Mouse (Mus musculus) CD4-positive, CD25-positive, alpha-beta regulatory T cell, adult 4 months (primary cell): ENCODE data around the gene Smim26. TPM values are rescaled to one million over a fixed set of nuclear protein-coding genes. Genes with fewer than 3 reads are reported as not detected.
"Not testable (repeated sequence)": the region's sequence is repeated elsewhere in the genome, so short reads cannot be mapped to it uniquely, and the experiment has no call there.

Experiments used
- ATAC-seq: one replicate; pipeline ENCODE4 v1.8.0; 2017
- polyA plus RNA-seq, 2 experiments: library from polyadenylated mRNA; unstranded; fragments of 100-300 nt; shearing (Covaris generic); gene quantifications; one replicate each; pipeline ENCODE4 v1.2.1; 2017

Smim26 gene
- polyA plus RNA-seq = 10 to 100 TPM; 18.1 to 28.9 TPM

DNA sequence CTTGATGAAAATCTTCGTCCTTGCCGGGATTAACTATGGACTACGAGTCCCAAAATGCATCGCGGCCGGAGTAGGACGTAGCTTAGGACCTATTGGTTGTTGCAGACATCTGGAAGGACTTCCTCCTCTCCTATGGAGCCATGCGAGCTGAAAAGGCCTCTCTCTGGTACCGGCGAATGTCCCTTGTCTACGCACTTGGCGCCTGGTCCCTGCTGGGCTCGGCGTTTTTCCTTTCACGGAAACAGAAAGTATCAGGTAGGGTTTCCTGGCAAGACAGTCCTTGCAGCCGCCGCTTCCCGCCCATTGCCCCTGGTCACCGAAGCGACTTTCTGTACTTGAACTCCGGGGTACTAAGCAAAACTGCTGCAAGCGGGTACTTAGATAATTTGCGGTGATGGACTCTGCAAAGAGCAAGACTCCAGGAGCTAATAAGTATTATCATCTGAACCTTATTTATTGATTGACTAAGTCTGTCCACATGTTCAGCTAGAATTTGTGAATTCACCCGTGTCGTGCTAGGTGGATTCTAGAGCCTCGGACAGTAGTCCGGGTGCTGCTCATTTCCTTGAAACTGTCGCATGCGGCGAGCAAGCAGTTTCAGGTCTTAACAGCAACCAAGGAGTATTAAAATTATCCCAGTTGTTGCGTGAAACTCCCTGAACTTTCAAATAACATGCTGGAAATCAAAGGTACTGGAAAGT, at the start of gene Smim26:
Smim26 (plus strand) TSS at position 104 of the 701 bp plus-strand sequence.
- peak; percentile 100 for ATAC-seq

DNA sequence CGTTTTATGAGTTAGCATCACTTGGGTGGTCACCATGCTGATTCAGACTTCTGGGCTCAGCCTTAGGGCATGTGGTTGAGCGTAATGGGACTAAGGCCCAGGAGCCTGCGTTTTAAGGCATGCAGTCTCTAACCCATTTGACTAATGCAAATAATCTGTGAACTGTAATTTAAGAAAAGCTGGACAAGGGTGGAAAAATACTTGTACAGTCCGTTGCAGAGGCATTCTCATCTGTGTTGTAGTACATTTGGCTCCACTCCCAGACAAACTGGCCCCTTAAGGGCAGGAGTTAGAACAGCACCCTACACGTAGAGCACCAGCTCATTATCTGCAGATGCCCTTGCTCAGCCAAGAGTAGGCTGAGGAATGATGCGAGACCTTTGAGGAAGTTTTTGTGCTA, 49.2 kb upstream of the Smim26 start:
- no peak for ATAC-seq

DNA sequence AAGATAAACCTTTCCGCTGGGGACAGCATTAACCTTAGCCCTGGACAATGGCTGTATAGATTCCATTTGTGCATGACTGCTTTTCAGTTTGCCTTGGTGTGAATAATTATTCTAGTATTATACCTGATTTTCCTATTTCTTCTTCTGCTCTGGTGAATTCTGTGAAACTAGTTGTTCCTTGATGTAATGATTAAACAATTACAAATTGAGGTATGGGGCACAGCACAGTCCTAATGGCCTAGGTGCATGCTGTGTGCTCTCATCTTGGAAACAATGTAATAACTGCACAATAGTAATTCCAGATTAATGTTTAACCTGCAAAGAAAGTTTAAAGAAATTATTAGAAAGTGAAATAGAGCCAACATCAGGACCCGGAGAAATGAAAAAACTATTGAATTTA, 48.8 kb upstream of the Smim26 start:
- no peak for ATAC-seq

DNA sequence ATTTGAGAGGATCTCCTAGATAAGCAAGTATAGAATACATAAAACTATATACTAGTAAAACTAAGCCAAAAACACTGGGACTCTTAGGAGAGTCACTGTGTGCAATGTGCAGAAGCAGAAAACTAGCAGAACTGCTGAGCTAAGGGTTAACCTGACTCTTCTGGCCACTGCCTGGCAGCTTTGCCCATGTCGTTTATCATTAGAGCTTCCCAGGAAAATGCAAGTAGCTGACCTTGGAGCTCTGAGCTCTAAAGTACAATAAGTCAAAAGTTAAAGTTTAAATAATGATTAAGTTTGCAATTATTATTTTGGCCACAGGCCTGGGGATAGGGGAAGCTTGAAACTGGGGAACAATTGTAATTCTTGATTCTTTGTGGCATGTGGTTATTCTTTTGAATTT, 48.4 kb upstream of the Smim26 start:
- ATAC-seq = no peak

DNA sequence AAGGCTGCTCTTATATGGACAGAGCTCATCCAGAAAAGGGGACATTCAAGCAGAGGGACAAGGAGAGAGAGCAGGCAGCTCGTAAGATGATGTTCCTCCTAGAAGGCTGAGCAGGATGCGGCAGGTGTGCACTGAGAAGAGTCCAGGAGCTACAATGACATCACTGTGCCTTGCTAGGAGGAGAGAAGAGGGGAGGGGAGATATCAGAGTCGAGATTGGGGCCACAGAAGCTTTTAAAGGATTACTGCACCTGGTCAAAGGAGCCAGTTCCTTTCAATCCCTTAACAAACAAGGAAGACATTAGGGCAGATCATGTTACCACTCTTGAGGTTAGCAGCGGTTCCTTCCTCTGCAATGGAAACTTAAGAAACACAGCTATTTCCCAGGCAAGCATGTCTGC, 46.3 kb upstream of the Smim26 start:
- no peak for ATAC-seq

DNA sequence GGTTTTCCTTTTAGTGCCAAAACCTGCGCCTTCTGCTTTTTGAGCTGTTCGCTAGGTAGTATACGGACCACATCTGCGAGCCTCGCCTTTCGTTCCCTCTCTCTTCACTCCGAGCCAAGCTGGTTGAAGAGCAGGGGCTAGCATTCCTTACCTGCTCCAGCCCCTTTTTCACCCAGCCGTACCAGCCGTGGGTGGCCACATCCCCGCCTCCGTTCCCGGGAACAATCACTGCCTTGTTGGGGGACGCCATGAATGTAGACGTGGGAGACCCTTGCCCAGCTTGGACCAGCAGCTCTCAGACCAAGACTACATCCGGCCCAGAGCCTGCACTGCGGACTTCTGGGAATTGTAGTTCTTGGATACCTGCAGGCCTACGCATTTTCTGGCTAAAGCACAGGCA, 43.3 kb upstream of the Smim26 start, which contains the start of gene Rbbp9:
Rbbp9 (minus strand) TSS at position 341 of the 400 bp plus-strand sequence.
- ATAC-seq = peak; percentile 89

DNA sequence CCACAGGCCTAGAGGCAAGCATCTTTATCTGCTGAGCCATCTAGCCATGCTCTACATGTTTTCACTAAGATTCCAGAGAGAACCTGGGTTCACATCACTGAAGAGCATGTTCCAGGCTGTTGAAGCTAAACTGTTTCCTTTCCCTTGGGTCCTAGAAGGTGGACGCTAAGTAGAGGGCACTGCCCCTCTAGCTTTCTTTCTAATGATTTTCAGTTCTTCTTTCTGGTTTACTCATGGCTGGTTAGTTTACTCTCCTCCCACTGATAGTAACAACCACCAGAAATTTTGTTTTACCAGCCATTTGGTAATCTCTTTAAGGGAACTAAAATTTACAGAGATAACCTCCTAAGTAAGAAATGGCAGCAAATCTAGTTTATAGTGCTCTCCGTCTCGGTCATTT, 39.9 kb upstream of the Smim26 start:
- ATAC-seq = no peak

DNA sequence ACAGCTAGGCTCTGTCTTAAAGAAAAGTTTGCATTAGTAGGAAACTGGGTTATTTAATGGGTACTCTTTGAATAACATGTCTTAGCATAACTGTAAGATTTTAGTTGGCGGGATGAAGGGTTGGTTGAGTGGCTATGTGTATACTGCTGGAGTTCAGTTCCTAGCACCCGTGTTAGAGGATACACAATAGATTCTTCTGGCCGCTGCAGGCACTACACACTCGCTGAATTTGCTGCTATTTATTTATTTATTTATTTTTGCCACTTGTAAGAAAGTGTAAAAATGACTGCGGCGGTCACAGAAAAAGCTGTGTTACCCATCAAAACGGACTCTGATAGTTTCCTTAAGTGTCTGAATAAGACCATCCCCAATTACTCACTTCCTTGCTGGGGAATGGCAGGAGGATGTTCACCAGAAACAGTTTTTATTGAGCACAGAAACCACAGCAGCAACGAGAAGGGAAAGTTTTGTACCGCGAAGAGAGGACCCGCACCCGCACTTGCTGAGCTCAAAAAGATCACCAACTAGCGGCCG, 38.5 kb upstream of the Smim26 start:
- ATAC-seq = peak; percentile 24

DNA sequence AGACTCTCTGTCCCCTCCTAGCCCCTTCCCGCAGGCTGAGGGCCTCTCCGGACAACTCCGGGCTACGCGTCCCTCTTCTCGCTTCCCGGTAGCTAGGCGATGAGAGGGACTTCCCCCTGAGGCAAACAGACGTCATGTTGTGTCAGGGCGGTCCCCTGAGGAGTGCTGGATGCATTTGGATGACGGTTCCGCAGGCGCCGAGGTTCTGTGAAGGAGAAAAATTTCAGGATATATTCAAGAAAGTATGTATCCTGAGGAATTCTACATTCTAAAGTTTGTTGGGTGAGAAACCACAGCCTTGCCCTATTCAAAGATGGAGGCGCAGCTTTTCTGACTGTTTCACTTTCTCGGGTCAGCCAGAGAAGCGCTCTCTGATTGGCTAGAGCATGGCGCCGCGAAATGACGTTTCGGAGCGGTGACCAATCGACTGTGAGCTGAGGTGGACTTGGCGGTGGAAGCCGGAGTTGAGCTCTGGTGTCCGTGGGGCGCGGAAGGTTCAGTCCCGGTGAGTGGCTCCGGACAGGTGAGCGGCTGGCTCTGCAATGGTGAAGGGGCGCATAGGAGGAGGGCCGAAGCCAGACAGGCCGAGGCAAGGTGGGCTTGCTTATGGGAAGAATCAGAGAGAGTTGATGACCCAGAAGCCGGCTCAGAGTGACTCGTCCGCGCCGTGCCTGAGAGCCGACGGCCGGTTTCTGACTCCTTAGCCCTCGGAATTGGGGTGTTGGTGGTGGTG, 37.9 kb upstream of the Smim26 start, which contains the start of gene Sec23b:
Sec23b (plus strand) TSS at position 410 of the 733 bp plus-strand sequence.
- peak; percentile 95 for ATAC-seq

DNA sequence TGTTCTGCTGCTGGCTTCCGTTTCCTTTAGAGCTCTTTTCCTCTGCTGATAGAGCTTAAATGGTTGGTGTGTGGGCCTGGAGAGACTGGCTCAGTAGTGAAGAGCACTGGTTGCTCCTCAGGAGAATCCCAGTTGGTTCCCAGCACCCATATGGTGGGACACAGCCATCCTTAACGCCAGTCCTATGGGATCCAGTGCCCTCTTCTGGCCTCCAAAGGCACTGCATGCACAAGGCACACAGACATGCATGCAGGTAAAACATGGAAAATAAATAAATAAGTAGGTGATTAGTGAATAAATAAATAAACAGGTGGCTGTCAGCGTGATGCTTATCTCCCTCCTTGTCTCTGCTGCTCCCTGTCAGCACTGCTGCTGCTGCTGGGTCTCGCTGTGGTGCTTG, 5.1 kb upstream of the Smim26 start:
- ATAC-seq = no peak

DNA sequence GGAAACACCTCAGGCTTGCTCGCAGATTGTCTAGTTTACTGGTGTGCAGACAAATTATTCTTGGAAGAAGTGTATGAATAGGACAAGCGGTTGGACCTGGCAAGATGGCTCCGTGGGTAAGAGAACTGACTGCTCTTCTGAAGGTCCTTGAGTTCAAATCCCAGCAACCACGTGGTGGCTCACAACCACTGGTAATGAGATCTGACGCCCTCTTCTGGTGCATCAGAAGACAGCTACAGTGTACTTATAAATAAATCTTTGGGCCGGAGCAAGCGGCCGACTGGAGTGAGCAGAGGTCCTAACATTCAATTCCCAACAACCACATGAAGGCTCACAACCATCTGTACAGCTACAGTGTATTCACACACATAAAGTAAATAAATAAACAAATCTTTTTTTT, 818 bp upstream of the Smim26 start:
- not testable (repeated sequence) for ATAC-seq

DNA sequence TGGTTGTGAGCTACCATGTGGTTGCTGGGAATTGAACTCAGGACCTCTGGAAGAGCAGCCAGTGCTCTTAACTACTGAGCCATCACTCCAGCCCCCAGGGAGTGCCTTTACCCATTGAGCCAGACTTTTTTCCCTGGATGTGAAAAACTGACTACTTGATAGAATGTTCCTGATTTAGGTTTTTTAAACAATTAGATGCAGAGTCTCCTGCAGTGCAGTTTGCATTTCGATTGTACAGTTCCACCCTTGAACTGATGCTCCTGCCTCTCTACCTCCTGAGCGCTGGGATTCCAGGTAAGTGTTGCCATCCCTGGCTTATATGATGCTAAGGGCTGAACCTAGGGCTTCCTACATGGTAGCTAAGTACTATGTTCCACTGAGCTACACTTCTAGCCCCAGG, 4.2 kb downstream of the Smim26 start:
- ATAC-seq = no peak

DNA sequence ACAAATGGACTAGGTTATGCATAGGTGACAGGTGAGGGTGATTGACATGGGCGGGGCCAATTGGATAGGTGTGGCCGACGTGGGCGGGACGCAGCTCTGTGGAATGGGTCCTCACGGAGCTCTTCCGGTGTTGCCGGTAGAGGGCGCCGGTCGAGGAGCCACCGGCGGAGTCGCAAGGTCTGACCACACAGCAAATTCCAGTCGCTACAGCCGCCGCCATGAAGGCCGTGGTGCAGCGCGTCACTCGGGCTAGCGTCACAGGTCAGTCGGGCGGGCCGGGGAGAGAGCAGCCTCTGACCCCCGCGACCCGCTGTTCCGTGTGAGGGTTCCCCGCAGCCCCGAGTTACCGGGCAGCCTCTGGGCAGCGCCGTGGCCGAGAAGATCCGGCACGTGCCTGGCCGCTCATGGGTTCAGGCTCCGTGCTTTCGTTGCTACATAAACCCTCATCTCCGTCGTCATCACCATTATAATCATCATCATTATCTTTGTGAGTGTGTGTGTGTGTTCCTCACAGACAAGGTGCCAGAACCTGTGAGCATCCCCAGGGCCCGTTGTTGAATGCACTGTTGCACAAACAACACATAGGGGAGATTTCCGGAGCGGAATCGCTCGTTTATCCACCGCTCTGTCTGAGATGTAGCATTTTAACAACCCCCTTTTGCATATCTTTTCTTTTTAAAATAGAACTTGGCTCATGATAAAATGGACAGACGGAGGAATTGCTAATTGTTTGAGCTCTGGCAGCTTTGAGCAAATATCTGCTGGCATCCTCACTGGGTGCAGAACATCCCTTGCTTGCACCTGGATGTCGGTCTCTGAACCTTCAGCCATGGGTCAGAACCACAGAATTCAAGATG, 6.2 kb downstream of the Smim26 start, which contains the start of gene Dtd1:
Dtd1 (plus strand) TSS at position 67 of the 857 bp plus-strand sequence.
- peak; percentile 90 for ATAC-seq

DNA sequence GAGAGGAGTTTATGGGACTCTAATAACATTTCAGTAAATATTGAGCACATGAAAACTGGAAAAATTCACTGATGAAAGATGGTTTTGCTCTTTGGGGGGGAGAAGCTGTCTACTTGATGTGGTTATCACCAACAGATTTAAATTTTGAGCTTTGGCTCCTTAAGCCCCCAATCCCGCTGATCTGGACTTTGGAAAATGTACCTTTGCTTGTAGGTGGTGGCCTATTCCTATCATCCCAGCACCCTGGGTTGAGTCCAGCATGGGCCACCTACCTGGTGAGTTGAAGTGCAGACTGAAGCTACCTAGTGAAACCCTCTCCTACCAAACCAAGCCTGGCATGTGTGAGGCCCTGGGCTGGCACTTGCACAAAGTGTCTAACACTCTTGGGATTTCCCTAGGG, 7.7 kb downstream of the Smim26 start:
- ATAC-seq = no peak

DNA sequence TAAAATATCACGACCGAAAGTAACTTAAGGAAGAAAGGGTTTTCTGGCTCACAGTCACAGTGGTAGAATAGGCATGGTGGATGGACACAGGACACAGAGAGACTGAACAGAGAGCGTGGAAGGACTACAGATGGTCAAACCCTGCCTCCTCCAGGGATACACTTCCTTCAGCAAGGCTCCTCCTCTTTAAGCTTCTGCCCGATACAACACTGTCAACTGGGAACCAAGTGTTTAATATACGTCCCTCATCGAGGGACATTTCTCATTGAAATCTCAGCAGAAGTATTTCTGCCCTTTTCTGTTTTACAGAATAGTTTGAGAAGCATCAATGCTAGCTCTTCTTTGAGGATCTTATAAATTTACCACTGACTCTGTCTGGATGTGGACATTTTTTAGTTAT, 20.1 kb downstream of the Smim26 start:
- no peak for ATAC-seq

DNA sequence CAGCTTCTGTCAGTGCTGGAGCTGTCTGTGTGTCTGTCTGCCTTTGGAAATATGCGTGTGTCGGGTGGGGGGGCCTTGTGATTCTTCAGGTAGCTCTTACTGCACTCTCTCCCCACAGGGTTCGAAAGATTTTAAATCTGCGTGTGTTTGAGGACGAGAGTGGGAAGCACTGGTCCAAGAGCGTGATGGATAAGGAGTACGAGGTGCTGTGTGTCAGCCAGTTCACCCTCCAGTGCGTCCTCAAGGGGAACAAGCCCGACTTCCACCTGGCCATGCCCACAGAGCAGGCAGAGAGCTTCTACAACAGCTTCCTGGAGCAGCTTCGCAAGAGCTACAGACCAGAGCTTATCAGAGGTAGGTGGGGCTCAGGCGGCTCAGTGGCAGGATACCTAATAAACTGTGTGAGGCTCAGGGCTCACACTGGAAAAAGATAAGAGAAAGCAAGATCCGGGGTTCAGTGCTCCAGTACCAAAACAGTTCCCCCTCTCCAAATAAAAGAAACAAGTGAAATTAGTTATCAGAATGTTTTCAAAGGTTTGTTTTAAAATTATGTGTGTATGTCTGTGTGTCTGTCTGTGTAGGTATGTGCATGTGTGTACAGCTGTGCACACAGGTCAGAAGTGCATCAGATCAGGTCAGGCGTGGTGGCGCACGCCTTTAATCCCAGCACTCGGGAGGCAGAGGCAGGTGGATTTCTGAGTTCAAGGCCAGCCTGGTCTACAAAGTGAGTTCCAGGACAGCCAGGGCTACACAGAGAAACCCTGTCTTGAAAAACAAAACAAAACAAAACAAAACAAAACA, 23.4 kb downstream of the Smim26 start:
- no peak for ATAC-seq

DNA sequence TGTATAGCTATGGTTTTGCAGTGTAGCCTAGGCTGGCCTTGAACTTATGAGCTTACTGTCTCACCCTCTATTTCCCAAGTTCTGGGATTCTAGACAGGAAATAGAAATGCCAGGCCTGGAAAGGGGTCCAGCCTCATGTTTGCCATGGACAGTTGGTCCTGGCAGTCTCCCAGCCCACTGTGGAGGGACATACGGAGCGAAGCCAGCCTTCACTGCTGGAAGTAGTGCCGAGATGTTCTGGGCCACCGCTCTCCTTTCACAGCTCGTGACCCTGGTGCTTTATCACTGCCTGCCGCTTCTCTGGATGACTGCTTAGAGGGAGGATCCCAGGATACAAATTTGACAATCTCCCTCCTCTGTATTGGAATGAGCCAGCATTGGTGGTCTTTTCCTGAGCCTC, 27.6 kb downstream of the Smim26 start:
- ATAC-seq = no peak

DNA sequence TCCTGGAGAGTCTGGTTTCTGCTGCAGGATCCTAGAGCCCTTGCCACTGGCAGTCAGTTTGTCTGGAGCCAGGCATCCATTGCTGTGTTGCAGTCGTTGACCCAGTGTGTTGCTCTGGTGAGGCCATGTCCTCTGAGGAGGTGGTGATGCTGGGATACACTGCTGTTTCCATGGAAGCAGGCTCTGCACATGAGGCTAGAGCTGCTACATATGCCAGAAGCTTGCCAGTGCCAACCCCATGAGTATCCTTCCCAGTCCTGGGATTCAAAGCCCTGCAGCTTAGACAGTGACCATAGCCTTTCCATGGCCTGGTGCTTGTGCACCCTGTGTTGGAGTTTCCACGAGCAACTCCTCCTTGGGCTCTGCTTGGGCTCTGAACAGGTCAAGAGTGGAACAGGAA, 39.7 kb downstream of the Smim26 start:
- ATAC-seq = no peak

DNA sequence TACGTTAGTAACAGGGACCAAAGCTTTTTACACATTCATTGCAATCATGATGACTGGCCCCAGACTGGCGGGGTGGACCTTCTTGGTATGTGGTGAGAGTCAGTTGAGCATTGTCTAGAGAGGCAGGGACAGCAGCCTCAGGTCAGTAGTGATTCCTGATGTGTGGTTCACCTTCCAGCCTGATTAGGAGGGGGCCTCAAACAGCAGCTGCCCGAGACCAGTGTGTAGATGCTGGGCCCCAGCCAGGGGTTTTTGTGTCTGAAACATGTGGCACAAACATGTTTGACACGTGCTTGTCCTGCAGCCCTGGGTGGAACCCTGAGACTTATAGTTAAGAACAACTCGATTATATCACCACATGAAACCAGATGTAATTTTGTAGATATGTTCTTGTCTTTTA, 40.4 kb downstream of the Smim26 start:
- ATAC-seq = no peak

DNA sequence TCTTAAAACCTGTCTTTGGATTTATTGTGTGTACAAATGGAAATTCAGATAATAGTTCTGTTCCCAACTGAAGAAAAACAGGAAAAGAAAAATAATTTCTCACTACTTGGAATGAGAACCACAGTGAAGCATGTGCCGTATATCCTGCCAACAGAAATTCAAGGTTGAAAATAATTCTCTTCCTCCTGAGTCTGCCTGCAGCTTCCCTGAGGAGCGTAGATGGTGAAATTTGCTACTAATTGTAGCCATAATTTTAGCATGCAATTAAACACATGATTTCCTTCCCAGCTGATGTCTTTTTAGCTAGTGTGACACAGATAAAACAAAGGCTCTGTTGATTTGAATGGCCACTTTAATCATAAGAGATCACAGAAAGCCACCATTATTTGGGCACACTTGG, 40.9 kb downstream of the Smim26 start:
- ATAC-seq = no peak

DNA sequence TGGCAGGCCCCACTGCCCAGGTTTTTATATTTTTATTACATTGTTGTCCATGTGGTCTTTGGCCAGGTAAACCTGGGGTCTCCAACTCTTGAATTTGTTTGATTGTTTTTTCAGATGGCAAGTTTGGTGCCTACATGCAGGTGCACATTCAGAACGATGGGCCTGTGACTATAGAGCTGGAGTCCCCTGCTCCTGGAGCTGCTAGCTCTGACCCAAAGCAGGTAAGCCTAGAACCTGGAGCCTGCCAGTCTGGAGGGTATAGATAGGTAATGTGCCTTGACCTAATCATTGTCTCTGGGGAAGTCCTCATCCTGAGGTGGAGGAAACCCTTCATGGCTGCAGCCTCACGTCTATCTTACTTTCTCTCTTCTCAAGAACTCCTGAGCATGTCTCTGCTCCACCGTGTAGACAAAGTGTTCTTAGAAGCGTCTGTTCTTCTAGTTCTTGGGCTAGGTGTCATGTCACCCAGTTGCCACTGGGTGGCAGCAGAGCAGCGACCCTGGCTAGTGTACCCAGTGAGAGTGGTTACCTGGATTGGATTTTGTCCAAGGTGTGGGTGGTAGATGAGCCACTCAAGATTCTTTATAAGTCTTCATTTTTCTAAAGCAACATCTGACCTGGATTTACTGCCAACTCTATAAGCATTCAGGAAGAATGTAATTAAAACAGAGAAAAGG, 41.9 kb downstream of the Smim26 start:
- peak; percentile 81 for ATAC-seq
